Mouse (Mus musculus): ENCODE measurements around the gene Auh. TPM values are rescaled to one million over a fixed set of nuclear protein-coding genes. Genes with fewer than 3 reads are reported as not detected.

Gene Auh
- polyA plus RNA-seq, 2 experiments from 2014 or later = 30.0 to 34.8 TPM

- no peak for ATAC-seq
Measured at GRCm38 (mm10) chr13:52794232-52794631, 135.2 kb downstream of the Auh start.

DNA sequence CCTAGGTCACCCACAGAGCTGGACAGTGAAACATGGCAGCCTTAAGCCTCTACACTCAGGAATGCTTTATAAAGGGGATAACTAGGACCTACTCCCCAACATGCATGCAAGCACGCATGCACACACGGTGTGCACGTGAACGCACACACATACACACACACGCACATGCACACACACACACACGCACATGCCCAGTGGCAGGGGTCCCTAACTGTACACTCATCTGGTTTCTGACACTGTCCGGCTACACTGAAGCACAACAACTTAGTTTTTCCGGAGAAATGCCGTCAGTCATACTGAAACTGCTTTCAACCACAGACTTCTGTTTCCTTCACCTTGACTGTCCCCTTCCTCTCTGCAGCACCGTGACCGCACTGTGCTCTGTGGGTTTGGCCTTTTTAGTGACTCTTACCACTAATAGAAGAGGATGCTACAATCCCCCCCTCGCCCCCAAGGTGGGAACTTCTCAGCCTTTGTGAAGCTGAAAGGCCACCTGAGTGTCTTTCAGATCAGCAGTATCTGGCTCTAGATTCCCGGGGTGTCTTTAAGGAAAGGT lies 136.0 kb downstream of the Auh start:
- ATAC-seq = peak; percentile 97

GRCm38 (mm10) chr13:52792242-52792844 lies 137.1 kb downstream of the Auh start:
- ATAC-seq = no peak

- ATAC-seq = no peak
Measured at GRCm38 (mm10) chr13:52790894-52791293, 138.6 kb downstream of the Auh start.

Other genes starting within 250 kb of the Auh start
- 1 to 10 TPM; 3.7 to 4.2 TPM for gene Nfil3, start 51.4 kb upstream of the Auh start, polyA plus RNA-seq (2017; shearing (Covaris generic))